8 mouse cellular contexts compared by ENCODE assay signal in genomic region chr5:148549307-148549706, GRCm38 (mm10). TPM values are rescaled to one million over a fixed set of nuclear protein-coding genes. Genes with fewer than 3 reads are reported as not detected.
DNase-seq lines count a peak whose midpoint lies in the region; ATAC-seq lines count a peak whose summit lies in the region.

No protein-coding gene starts in this region.

- ATAC-seq in neural tube, embryonic 11.5 days (ENCODE audit: insufficient read depth, low FRiP score, low TSS enrichment): no peak
- ATAC-seq in hindbrain, embryonic 14.5 days (ENCODE audit: low FRiP score): no peak
- ATAC-seq in neural tube, embryonic 15.5 days (ENCODE audit: low FRiP score): no peak
- no peak for ATAC-seq in activated CD4-positive, CD25-positive, alpha-beta regulatory T cell, adult 4 months

- H3K9me3 ChIP-seq in neural tube, embryonic 11.5 days (ENCODE audit: control insufficient read depth, low read length): no peaks in the 10 kb centered on the region
- no peaks in the 10 kb centered on the region for H3K9me3 ChIP-seq in hindbrain, embryonic 14.5 days (ENCODE audit: control insufficient read depth, low read length)
- no peaks in the 10 kb centered on the region for H3K9me3 ChIP-seq in neural tube, embryonic 15.5 days (replicated peaks)

- no peaks in the 10 kb centered on the region for H3K27me3 ChIP-seq in neural tube, embryonic 11.5 days (ENCODE audit: control insufficient read depth, insufficient read depth, low read length)
- H3K27me3 ChIP-seq in hindbrain, embryonic 14.5 days (ENCODE audit: control insufficient read depth, insufficient read depth, low read length): 0 out of 2 replicates have a peak, but pooled peaks cover under 1% of the 10 kb centered on the region
- no peaks in the 10 kb centered on the region for H3K27me3 ChIP-seq in neural tube, embryonic 15.5 days (replicated peaks)

- no peak overlapping the region for H3K4me3 ChIP-seq in neural tube, embryonic 11.5 days (ENCODE audit: low read depth, low read length)
- H3K4me3 ChIP-seq in hindbrain, embryonic 14.5 days (replicated peaks; ENCODE audit: low read length): peak overlapping the region; percentile 55
- H3K4me3 ChIP-seq in neural tube, embryonic 15.5 days (replicated peaks): peak overlapping the region; percentile 54

- H3K9ac ChIP-seq in neural tube, embryonic 11.5 days (ENCODE audit: low read length): no peak overlapping the region
- H3K9ac ChIP-seq in hindbrain, embryonic 14.5 days: peak overlapping the region; percentile 80; the same call in 1 of the 2 replicates
- H3K9ac ChIP-seq in neural tube, embryonic 15.5 days (replicated peaks): peak overlapping the region; percentile 71; the same call in 1 of the 2 replicates

- H3K4me2 ChIP-seq in neural tube, embryonic 11.5 days (ENCODE audit: low read depth): peak overlapping the region; percentile 12; the same call in 1 of the 2 replicates
- peak overlapping the region; percentile 90 for H3K4me2 ChIP-seq in hindbrain, embryonic 14.5 days (replicated peaks)
- H3K4me2 ChIP-seq in neural tube, embryonic 15.5 days: peak overlapping the region; percentile 79

- no peak overlapping the region for H3K27ac ChIP-seq in neural tube, embryonic 11.5 days (ENCODE audit: low read depth, low read length)
- H3K27ac ChIP-seq in hindbrain, embryonic 14.5 days: no peak overlapping the region; the same call in 1 of the 2 replicates
- H3K27ac ChIP-seq in neural tube, embryonic 15.5 days (replicated peaks): no peak overlapping the region

- 10% methylated on average over 4 of the region's 4 CpGs for WGBS in neural tube, embryonic 11.5 days
- WGBS in hindbrain, embryonic 14.5 days: 9% methylated on average over 4 of the region's 4 CpGs
- 8% methylated on average over 4 of the region's 4 CpGs for WGBS in neural tube, embryonic 15.5 days

- peaks cover 18% of the 10 kb centered on the region for H3K4me1 ChIP-seq in neural tube, embryonic 11.5 days (ENCODE audit: control insufficient read depth, insufficient read depth, low read length)
- H3K4me1 ChIP-seq in hindbrain, embryonic 14.5 days (replicated peaks; ENCODE audit: control insufficient read depth, insufficient read depth, low read length): peaks cover 39% of the 10 kb centered on the region
- peaks cover 48% of the 10 kb centered on the region for H3K4me1 ChIP-seq in neural tube, embryonic 15.5 days

- DNase-seq in embryo, embryonic 10 days (ENCODE audit: low spot score): peak; percentile 62
- no peak for DNase-seq in embryo, embryonic 9.5 days (ENCODE audit: extremely low spot score)
- no peak for DNase-seq in neural tube, embryonic 11.5 days (ENCODE audit: low spot score)
- DNase-seq in neural tube, embryonic 10.5 days (ENCODE audit: extremely low spot score, low spot score): no peak
- no peak for DNase-seq in hindbrain, embryonic 14.5 days (ENCODE audit: low spot score)
- DNase-seq in urinary bladder, postnatal 4 days (ENCODE audit: low spot score in 2 of 2): no peak

- no peaks in the 10 kb centered on the region for H3K36me3 ChIP-seq in neural tube, embryonic 11.5 days (ENCODE audit: control insufficient read depth, insufficient read depth, low read length)
- H3K36me3 ChIP-seq in hindbrain, embryonic 14.5 days (replicated peaks; ENCODE audit: control insufficient read depth, insufficient read depth): no peaks in the 10 kb centered on the region
- H3K36me3 ChIP-seq in neural tube, embryonic 15.5 days: no peaks in the 10 kb centered on the region

RNA-seq across cellular contexts. Expression of gene Ubl3, which starts 3.3 kb away (rescaled TPM):
- polyA plus RNA-seq in neural tube, embryonic 11.5 days (2014; fragmentation: Nextera tagmentation; extraction: Ambion mirVana): 83.3 and 83.6 TPM in 2 replicates
- 102 and 114 TPM in 2 replicates for polyA plus RNA-seq in hindbrain, embryonic 14.5 days (2014; fragmentation: Nextera tagmentation; extraction: Ambion mirVana)
- polyA plus RNA-seq in neural tube, embryonic 15.5 days (2015; fragmentation: Nextera tagmentation; extraction: Ambion mirVana): 98.3 and 98.4 TPM in 2 replicates
- polyA plus RNA-seq in activated CD4-positive, CD25-positive, alpha-beta regulatory T cell, adult 4 months (2017; shearing (Covaris generic)): 100 to 1,000 TPM in 1 of 2 experiments, 10 to 100 TPM in 1; 86.3 to 124 TPM

Comparison
In these comparisons a context has a peak if more than half of its experiments do, and no peak if none do; other contexts are left out.
1. H3K4me2 ChIP-seq: peak in every context shown above with its lines; median percentile 90 in hindbrain, embryonic 14.5 days; 79 in neural tube, embryonic 15.5 days; 12 in neural tube, embryonic 11.5 days.